Mouse (Mus musculus) layer of hippocampus, adult 8-10 months (tissue): ENCODE data around the gene Mllt11. TPM values are rescaled to one million over a fixed set of nuclear protein-coding genes. Genes with fewer than 3 reads are reported as not detected.
"Not testable (repeated sequence)": the region's sequence is repeated elsewhere in the genome, so short reads cannot be mapped to it uniquely, and the experiment has no call there.

ENCODE experiments used
- DNase-seq, 2 experiments: peaks; one replicate each; pipeline ENCODE4 v3.0.0; 2022; ENCODE audit warnings: low spot score in 2 of 2
- total RNA-seq, 4 experiments: library from RNA; stranded (reverse); gene quantifications; 2 replicates each; pipeline ENCODE4 v1.2.4; 2022

The Mllt11 gene
- total RNA-seq, 4 experiments from 2014 or later = 265 to 305 (median 277) TPM

- DNase-seq = peak; percentile 81 to 89
Measured at GRCm38 (mm10) chr3:95217255-95218134, 14.5 kb downstream of the Mllt11 start, which contains the start of gene Gabpb2. TSS of gene Gabpb2 (minus strand) at chr3:95217916.

DNA sequence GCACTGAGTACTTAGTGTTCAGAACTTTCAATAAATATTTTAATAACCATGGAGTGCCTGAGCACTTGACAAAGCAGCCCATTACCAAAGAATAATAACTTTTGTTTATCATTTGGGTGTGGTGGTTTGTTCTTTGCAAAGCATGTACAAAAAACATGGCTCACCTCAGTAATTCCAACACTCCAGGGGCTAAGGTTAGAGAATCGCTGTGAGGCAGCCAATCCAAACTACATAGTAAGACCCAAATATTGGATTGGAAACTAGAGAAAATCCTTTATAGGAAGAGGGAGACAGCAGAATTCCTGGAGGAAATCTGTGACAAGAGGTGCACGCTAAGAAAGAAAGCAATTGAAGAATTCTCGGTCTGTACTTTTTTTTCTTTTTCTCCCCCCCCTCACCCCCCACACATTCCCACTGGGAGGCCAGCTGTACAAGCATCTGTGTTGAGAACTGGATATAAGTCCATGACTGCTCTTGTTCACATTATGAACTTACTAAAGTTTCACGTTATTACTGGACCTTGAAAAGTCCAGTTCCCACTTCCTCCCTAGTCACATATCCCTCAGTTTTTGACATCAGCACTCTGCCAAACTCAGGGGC lies 15.2 kb downstream of the Mllt11 start:
- DNase-seq = no peak

DNA sequence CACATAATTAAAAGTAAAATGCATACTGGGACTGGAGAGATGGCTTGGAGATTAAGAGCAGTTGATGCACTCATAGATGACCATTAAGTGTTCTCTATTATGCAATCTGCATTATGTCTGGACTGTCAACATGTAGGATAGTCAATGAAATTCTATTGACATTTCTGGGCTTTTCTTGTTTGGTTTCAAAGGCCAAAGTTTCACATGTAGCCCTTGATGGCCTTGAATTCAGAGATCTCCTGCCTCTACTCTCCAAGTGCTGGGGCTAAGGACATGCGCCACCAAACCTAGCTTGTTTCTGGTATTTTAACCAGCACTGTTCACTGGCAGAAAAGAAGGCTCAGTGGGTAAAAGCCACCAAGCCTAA lies 18.4 kb downstream of the Mllt11 start:
- no peak for DNase-seq

DNA sequence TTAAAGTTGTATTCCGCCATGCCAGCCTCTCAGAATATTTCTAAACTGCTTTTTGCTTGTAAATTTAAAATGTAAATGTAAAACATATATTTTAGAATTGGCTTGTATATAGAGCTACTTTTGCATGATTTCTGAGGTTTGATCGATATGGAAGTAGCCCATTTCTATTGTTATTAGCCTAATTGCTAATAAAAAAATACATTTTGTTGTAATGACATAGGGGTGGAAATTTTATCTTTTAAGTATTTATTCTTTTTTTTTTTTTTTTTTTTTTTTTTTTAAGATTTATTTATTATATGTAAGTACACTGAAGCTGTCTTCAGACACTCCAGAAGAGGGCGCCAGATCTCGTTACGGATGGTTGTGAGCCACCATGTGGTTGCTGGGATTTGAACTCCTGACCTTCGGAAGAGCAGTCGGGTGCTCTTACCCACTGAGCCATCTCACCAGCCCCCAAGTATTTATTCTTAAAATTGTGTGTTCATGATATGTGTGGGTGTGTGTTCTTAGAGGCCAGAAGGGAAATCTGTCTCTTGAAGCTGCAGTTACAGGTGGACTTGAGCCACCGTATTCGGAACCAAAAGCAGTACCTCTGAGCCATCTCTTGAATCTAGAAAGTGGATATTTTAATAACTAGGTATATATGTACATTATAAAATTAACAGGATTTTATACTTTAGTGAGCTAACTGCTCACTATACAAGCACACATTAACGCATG lies 18.9 kb downstream of the Mllt11 start:
- DNase-seq = not testable (repeated sequence)

- DNase-seq = no peak
Measured at GRCm38 (mm10) chr3:95210585-95210984, 21.4 kb downstream of the Mllt11 start.

- no peak for DNase-seq
Measured at GRCm38 (mm10) chr3:95208286-95208685, 23.7 kb downstream of the Mllt11 start.

DNA sequence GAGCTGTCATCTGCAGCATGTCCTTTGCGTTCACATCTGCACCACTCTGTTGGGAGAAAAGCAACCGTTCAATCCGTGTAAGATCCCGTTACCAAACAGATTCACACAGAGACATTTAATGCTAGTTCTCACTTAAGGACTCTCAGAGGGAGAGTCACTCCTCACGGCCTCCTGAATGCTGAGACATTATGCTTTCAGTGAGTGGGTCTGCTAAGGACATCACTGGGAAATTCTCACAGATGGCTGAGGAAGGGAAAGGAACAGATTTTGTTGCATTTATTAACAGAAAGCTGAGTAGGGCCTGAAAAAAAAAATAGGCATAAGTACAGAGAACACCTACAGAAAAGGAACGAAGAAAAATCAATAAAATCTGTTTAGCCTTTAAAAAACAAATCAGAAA lies 28.1 kb downstream of the Mllt11 start:
- DNase-seq = peak in 1 of 2 experiments; percentile 29

DNA sequence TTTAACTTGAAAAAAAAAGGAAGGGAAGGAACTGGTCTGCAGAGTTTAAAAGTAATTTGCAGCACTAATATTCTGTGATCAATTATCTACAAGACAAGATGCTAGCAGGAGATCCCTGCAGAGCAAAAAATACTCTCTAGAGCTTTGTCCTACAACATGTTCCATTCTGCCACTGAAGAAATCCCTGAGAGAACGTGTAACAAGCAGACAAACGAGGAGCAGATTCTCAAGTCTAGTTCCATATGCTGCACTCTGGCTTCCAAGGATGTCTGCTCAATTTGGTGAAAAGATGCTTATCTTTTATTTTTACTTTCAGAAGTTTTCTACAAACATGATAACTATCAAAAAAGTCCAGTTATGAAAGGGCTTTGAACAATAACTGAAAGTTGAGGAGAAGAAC lies 31.4 kb downstream of the Mllt11 start:
- no peak for DNase-seq

GRCm38 (mm10) chr3:95200132-95200531 lies 31.8 kb downstream of the Mllt11 start:
- no peak for DNase-seq

DNA sequence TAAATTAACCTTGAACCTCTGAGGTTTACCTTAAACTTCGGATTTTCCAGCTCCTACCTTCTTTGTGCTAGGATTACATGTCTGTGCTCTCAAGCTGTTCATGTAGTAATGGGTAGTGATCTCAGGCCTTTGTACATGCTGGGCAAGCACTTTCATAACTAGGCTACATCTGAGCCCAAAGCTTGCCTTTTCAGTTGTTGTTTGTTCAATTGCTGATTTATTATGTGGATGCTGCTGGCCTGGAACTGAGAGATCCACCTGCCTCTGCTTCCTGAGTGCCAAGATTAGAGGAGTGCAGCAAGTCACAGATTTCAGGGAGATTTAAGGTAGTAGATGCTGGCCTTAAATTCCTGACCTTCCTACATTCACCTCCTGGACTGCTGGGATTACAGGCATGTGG lies 32.9 kb downstream of the Mllt11 start:
- no peak for DNase-seq

- DNase-seq = no peak
Measured at GRCm38 (mm10) chr3:95195772-95196171, 36.2 kb downstream of the Mllt11 start.

DNA sequence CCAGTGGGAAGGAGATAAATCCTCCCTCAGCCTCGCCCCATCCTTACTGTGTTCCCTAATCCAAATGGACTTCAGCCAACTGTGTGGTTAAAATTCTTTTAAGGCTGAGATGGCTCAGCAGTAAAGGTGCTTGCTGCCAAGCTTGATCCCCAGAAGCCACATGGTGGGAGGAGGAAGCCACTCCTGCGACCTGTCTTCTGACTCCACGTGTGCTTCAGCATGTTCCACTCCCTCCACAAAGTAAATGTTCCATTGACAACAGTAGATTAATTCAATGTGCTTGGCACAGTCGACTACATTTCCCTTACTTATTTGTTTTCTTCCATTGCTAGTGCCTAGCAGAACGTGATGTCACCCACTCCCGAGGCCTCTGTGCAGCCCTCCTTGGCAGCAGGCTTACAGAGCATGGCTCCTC lies 37.2 kb downstream of the Mllt11 start:
- no peak for DNase-seq

GRCm38 (mm10) chr3:95186888-95187287 lies 45.1 kb downstream of the Mllt11 start:
- no peak for DNase-seq

GRCm38 (mm10) chr3:95186100-95186499 lies 45.9 kb downstream of the Mllt11 start:
- DNase-seq = no peak

DNA sequence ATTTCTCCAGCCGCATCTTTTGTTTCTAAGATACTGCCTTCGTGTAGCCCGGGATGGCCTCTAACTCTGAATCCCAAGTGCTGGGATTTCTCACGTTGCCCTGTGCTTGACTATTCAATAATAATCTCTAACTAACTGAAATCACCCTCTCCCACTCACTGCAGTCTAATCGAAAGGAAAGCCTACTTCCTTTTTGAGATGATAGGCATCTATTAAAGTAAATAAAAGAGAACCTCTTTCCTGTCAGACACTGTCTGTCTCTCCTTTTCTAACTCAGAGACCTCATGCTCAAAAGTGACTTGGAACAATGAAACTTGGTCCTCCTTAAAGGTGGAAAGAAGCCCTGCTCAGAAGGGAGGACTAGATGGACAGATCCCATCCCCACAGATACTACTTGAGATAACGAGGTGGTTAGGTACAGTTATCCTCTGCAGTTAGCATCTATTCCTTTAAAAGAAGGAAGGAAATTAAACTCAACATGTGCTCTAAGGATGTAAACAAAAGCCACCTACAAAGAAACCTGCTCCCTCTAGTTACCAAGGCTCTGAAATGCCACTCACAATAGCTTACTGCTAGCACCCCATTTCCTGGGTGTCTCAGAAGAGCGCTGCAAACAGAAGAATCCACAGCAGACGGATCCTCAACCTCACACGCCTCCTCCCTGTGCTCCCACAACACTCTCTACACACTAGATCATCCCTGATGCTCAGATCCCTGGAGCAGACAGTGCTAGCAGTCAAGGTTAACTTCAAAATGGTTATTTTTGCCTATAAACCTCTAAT lies 47.0 kb downstream of the Mllt11 start:
- DNase-seq = no peak

DNA sequence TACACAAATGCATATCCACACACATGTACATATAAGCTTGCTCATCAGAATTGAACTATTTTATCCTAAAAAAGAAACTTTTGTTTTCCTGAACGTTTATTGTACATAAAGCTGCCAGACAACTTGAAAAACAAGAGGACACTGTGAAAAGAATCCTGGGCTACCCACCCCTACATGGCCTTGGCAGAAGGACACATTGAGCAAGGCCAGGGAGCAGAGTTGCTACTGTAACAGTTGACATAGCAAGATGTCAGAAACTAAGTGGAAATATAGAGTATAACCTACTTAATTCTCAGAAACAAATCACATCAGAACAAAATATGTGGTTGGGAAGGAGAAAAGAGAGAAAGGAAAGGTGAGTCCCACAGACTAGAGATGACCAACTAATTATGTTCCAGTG lies 50.1 kb downstream of the Mllt11 start:
- no peak for DNase-seq

- no peak for DNase-seq
Measured at GRCm38 (mm10) chr3:95179890-95180289, 52.1 kb downstream of the Mllt11 start.

DNA sequence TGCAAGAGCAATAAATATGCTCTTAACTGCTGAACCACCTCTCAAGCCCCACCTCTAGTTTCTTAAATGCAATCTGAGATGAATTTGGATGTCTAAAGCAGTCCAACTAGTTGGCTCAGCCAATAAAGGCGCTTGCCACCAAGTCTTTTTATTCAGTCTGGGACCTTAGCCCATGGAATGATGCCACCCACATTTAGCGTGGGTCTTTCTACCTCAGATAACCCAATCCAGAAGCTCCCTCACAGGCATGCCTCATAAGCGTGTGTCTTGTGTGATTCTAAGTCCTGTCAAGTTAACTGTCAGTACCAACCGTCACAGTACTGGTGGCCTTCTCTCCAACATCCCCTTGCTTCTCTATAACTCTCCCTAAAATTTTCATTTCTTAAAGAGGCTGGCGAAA lies 53.0 kb downstream of the Mllt11 start:
- no peak for DNase-seq

DNA sequence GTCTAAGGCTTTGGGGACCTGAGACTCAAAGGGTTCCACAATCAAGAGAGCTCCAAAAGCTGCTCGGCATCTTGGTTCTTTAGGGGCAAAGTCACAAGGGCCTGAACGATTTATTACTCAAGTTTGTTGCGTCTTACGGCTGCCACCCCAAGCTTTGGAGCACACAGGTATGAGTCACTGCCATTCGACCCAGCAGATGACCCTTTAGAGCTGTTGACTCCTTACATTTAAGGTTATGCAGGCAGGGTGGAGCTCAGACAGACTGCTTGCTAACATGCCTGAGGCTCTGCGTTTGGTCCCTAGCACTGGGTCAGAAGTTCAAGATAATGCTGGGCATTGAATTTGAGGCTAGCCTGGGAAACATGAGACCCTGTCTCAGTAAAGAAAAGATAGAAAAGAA lies 54.4 kb downstream of the Mllt11 start:
- DNase-seq = no peak

DNA sequence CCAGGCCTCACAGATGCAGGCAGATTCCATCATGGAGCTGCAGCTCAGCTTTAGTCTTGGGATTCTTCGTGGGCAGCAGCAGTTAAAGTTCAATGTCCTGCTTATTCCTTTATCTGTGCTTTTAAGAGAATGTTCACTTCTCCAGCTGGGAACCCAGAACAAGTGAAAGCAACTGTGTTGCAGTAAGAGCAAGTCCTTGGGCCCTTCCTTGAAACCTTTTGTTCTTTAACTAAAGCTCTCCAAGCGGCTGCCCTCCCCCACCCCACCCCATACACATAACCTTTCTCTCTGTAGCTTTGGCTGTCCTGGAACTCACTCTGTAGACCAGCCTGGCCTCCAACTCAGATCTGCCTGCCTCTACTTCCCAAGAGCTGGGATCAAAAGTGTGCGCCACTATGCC lies 55.5 kb downstream of the Mllt11 start:
- no peak for DNase-seq

DNA sequence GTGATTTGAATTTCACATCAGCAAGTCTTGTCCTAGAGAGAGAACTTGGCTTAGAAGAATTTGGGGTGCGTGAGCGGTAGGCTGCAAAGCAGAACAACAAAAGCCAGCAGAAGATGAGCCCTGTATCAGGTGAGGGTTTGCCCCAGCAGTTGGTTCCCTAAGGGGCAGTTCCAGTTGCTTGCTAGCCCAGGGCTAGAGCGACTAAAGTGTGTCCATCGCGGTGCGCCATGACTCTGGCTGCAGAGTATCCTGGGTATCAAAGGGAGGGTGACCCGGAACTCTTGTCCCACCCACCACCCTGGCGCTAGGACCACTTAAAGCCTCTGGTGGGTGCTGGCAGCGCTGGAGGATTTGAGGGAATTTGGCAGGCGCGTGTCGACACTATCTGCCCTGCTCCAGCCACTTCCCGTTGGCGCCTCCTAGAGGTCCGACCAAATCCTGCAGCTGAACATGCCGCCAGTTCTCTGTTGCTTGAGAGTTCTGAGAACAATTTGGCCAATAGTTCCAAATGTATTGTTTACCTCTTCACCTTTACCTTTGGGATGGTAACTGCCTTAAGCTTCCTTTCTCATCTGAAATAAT lies 57.9 kb downstream of the Mllt11 start:
- DNase-seq = peak; percentile 62 to 69
